Mouse (Mus musculus): ENCODE data around the gene Zfp426.

DNA sequence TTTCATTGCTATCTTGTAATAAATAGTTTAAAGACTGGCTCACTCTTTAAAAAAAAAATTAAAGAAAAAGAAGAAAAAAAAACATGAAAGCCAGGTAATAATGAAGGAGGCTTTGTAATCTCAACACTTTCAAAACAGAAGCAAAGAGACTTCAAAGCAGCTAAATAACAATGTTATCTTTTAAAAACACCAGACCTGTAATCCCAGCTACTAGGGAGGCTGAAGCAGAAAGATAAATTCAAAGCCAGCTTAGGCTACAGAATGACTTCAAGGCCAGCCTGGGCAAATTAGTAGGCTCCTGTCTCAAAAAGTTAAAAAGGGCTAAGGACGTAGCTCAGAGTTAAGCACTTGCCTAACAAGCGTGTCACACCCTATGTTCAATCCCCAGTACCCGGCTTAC is 17.1 kb upstream of the Zfp426 start:
- no peak for TF ChIP-seq ZC3H11A (IDR thresholded peaks at IDR 0.05; ENCODE audit: borderline replicate concordance, low read depth, low read length)
- no peak for TF ChIP-seq ZNF384 (IDR thresholded peaks at IDR 0.05; ENCODE audit: low read depth, low read length)

All from ES-E14 (cell line).